Mouse (Mus musculus) limb, embryonic 11.5 days (tissue): Measurements from ENCODE around the gene Kalrn. TPM values are rescaled to one million over a fixed set of nuclear protein-coding genes. Genes with fewer than 3 reads are reported as not detected.
A peak's percentile ranks its signal among the peaks of the same experiment; 100 is the strongest.

Source experiments
- ATAC-seq: fragments of 200-750 bp; cut with Nextera tagmentation; 2 replicates; pipeline ENCODE4 v1.8.0; 2017; ENCODE audit warnings: low read depth; ENCODE audit not compliant: insufficient number of reproducible peaks, low FRiP score, low TSS enrichment
- DNase-seq: peaks from one replicate; pipeline ENCODE4 v3.0.0-alpha.2; 2015; ENCODE audit warnings: low spot score
- H3K27ac ChIP-seq: fragments of 300-500 bp; sonication (generic); replicated peaks from 2 replicates; pipeline ENCODE4 v1.5.1; 2014; ENCODE audit warnings: low read depth, mild to moderate bottlenecking, low read length
- H3K27me3 ChIP-seq: fragments of 300-500 bp; sonication (generic); 2 replicates; pipeline ENCODE4 v1.6.1; 2014; ENCODE audit warnings: mild to moderate bottlenecking, low read length, mixed read lengths; ENCODE audit not compliant: control insufficient read depth, insufficient read depth
- H3K36me3 ChIP-seq: fragments of 300-500 bp; sonication (generic); 2 replicates; pipeline ENCODE4 v1.6.1; 2014; ENCODE audit warnings: mild to moderate bottlenecking, low read length, moderate library complexity, mixed read lengths; ENCODE audit not compliant: control insufficient read depth, insufficient read depth
- H3K4me1 ChIP-seq: fragments of 300-500 bp; sonication (generic); 2 replicates; pipeline ENCODE4 v1.6.1; 2014; ENCODE audit warnings: low read length, mixed read lengths; ENCODE audit not compliant: control insufficient read depth, insufficient read depth
- H3K4me2 ChIP-seq: fragments of 300-500 bp; sonication (generic); 2 replicates; pipeline ENCODE4 v1.6.1; 2014; ENCODE audit warnings: low read depth, mild to moderate bottlenecking, moderate library complexity; ENCODE audit not compliant: severe bottlenecking
- H3K4me3 ChIP-seq: fragments of 300-500 bp; sonication (generic); 2 replicates; pipeline ENCODE4 v1.5.1; 2014; ENCODE audit warnings: low read depth, low read length
- H3K9ac ChIP-seq: fragments of 300-500 bp; sonication (generic); 2 replicates; pipeline ENCODE4 v1.6.1; 2014; ENCODE audit warnings: mild to moderate bottlenecking, low read length
- H3K9me3 ChIP-seq: fragments of 300-500 bp; sonication (generic); 2 replicates; pipeline ENCODE4 v1.6.1; 2016; ENCODE audit warnings: low read length; ENCODE audit not compliant: control insufficient read depth
- WGBS: fragments of 180-500 bp; shearing (Covaris S2); extraction: QIAGEN DNeasy Blood & Tissue Kit; methylation state at CpG from one replicate; pipeline ENCODE4 v1.1.7; 2014; 5-methylcytosine and 5-hydroxymethylcytosine counted together
- polyA plus RNA-seq: library from polyadenylated mRNA; unstranded; fragments of >200 nt; fragmentation: Nextera tagmentation; extraction: Ambion mirVana; gene quantifications from 2 replicates; pipeline ENCODE4 v1.2.1, GENCODE M21; 2014

The Kalrn gene
- polyA plus RNA-seq, result 9.5 and 11.5 TPM in 2 replicates

DNA sequence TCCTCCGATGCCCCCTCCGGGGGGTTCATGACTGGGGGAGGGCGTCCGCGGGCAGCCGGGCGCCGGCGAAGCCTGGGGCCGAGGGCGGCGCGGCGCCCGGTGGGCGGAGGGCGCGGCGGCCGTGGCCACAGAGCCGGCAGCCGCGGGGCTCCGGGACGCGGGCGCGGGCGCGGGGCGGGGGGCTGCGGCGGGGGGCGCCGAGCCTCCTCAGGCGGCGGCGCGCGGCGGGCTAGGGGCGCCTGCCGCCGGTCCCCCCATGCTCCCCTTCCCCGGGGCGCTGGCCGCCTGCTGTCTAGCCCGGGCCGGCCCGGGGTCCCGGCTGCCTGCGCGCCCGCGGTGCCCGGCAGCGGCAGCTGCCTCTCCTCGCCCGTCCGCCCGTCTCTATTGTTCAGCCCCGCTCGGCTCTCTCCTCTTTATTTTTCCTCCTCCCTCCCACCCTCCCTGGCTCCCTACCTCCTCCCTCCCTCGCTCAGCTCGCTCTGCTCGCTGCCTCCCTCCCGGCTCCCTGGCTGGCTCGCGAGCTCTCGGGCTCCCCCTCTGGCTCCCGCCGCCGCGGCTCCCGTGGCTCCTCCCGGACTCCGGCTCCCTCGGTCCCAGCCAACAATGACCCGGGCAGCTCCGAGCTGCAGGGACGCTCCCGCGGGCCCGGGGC, at the start of gene Kalrn:
Gene Kalrn (minus strand): TSS at position 382 of the 652 bp plus-strand sequence.
- Histone ChIP-seq H3K27me3 (no peaks in the 10 kb centered on the region), H3K4me2 (peak within 1 kb of the TSS; percentile 93), H3K9me3 (no peaks in the 10 kb centered on the region), H3K9ac (peak within 1 kb of the TSS; percentile 96), H3K4me1 (peaks cover 6% of the 10 kb centered on the region; the same call in 1 of the 2 replicates), H3K36me3 (no peaks in the 10 kb centered on the region), H3K4me3 (peak within 1 kb of the TSS; percentile 88), H3K27ac (peak within 1 kb of the TSS; percentile 85)
- WGBS, result 0% methylated on average over 40 of the region's 84 CpGs
- ATAC-seq (peak; percentile 85), DNase-seq (peak; percentile 95)

DNA sequence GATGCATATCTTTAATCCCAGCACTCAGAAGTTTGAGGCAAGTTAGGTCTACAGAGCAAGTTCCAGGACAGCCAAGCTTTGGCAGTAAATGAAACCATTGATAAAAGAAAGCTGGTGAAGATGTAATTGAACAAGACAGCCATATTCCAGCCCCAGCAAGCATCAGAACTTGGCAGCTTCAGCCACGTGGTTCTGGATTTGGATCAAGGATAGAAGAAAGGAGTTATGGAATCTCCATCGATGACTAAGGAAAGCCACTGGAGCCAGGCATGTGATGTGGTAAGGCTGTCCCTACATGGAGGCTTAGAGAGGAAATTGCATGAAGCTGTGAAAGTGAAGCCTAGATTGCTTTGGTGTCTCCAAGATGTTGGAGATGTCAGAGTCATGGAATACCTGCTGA, 40.7 kb upstream of the Kalrn start:
- Histone ChIP-seq H3K9me3 (no peaks in the 10 kb centered on the region), H3K9ac (no peak overlapping the region), H3K27me3 (no peaks in the 10 kb centered on the region), H3K4me3 (no peak overlapping the region), H3K27ac (no peak overlapping the region), H3K36me3 (no peaks in the 10 kb centered on the region), H3K4me1 (no peaks in the 10 kb centered on the region), H3K4me2 (no peak overlapping the region)
- WGBS, result 66% methylated on average over 2 of the region's 2 CpGs
- ATAC-seq (no peak), DNase-seq (no peak)

DNA sequence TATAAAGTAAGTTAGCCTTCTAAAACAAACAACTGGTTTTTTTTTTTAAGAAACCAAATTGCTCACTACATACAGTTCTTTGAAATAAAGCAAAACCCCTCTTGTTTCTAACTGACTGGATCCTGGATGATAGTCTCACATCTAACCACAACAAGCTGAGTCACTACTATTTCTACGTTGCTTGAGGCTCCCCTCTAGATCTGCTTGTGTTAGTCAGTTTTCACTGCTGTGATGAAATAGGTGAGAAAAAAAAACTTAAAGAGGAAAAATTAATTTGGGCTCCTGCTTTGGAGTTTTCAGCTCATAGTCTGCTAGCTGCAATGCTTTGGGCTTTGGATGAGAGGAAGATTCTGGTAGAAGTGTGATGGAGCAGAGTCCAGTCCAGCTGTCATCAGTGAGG, 36.8 kb upstream of the Kalrn start:
- no peak overlapping the region for H3K27ac ChIP-seq
- ATAC-seq (no peak), DNase-seq (no peak)
- H3K4me3 ChIP-seq, result no peak overlapping the region
- no peaks in the 10 kb centered on the region for H3K27me3 ChIP-seq
- 74% methylated on average over 1 of the region's 1 CpGs for WGBS
- H3K9ac ChIP-seq, result no peak overlapping the region
- no peaks in the 10 kb centered on the region for H3K4me1 ChIP-seq
- no peaks in the 10 kb centered on the region for H3K36me3 ChIP-seq
- no peak overlapping the region for H3K4me2 ChIP-seq
- no peaks in the 10 kb centered on the region for H3K9me3 ChIP-seq

DNA sequence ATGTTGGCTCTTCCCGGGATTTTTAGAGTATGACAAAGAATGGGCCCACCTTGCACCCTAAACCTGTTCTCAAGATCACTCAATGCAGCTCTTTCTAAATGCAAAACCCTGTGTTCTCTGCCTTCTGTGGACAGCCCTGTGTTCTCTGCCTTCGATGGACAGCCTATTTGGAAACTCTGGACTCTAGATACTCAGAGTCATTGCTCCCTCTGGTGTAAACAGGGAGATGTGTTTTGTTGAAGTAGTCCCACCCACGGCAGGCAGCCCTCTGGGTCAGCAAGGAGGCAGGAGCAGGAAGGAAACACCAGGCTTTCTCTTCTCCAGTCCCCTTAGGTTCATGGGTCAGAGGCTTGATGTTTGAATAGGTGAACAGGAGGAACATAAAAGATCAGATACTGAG, 32.3 kb upstream of the Kalrn start:
- Histone ChIP-seq H3K27me3 (no peaks in the 10 kb centered on the region), H3K4me1 (no peaks in the 10 kb centered on the region), H3K4me2 (no peak overlapping the region), H3K4me3 (no peak overlapping the region), H3K9ac (no peak overlapping the region), H3K36me3 (no peaks in the 10 kb centered on the region), H3K27ac (no peak overlapping the region), H3K9me3 (no peaks in the 10 kb centered on the region)
- peak; percentile 53 for DNase-seq
- 31% methylated on average over 3 of the region's 3 CpGs for WGBS
- ATAC-seq, result no peak

DNA sequence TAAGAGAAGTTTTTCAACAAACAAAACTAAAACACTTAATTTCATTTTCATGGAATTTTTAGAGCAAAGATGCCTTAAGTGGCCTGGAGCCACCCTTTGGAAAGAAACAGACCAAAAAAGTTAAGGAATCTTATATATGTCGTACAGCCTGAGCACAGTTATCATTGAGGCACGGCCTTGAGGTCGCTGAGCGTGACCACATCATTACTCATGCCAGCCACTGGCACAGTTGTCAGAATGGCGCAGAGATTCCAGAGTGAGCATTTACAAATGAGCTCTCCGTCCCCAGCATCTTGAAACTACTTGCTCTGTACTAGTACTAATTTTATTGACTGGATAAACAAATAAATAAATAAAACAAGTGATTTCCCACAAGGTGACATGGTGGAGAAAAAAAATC, 30.5 kb upstream of the Kalrn start:
- no peaks in the 10 kb centered on the region for H3K9me3 ChIP-seq
- no peak overlapping the region for H3K4me3 ChIP-seq
- H3K27ac ChIP-seq, result no peak overlapping the region
- H3K4me2 ChIP-seq, result no peak overlapping the region
- no peak for DNase-seq
- no peaks in the 10 kb centered on the region for H3K4me1 ChIP-seq
- 70% methylated on average over 6 of the region's 6 CpGs for WGBS
- no peak overlapping the region for H3K9ac ChIP-seq
- no peaks in the 10 kb centered on the region for H3K36me3 ChIP-seq
- H3K27me3 ChIP-seq, result no peaks in the 10 kb centered on the region
- no peak for ATAC-seq

DNA sequence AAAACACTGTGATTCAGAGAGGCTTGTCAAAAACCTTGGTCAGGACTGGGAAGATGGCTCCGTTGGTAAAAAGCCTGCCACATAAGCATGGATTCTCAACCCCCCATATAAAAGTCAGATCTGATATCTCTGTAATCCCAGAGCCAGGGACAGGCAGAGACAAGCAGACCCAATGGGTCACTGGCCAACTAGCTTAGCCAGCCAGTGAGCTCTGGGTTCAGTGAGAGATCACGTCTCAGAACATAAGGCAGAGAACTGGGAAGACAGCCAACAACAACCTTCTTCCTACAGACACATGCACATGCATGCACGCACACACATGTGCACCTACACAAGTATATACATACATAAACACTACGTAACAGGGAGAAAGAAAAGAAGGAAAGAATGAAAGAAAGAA, 29.7 kb upstream of the Kalrn start:
- DNase-seq (no peak), ATAC-seq (no peak)
- WGBS, result 86% methylated on average over 4 of the region's 4 CpGs
- no peak overlapping the region for H3K4me3 ChIP-seq
- H3K9ac ChIP-seq, result no peak overlapping the region
- H3K27ac ChIP-seq, result no peak overlapping the region
- no peak overlapping the region for H3K4me2 ChIP-seq
- H3K36me3 ChIP-seq, result no peaks in the 10 kb centered on the region
- no peaks in the 10 kb centered on the region for H3K27me3 ChIP-seq
- H3K9me3 ChIP-seq, result 0 out of 2 replicates have a peak, but pooled peaks cover 2% of the 10 kb centered on the region
- no peaks in the 10 kb centered on the region for H3K4me1 ChIP-seq

DNA sequence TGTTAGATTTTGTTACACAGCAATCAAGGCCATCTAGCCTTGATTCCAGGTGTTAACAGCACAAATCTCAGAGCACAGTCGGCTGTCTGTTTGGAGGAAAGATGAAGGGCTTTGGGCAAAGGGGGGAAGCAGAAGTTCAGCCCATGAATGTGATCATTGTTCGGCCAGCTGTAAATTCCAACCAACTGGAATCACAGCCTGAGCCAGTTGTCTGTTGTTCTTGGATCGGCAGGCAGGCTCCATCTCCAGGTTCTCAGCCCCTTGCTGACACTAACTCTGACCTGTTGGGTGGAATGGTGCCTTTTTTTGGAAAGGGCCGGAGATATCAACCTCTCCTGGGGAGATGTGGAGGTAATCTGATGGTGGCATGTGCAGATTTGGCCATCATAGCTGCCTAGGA, 28.6 kb upstream of the Kalrn start:
- Histone ChIP-seq H3K9me3 (0 out of 2 replicates have a peak, but pooled peaks cover 2% of the 10 kb centered on the region), H3K4me2 (no peak overlapping the region), H3K9ac (no peak overlapping the region), H3K4me1 (no peaks in the 10 kb centered on the region), H3K27ac (no peak overlapping the region), H3K36me3 (no peaks in the 10 kb centered on the region), H3K4me3 (no peak overlapping the region), H3K27me3 (no peaks in the 10 kb centered on the region)
- no peak for DNase-seq
- 74% methylated on average over 4 of the region's 4 CpGs for WGBS
- ATAC-seq, result no peak

DNA sequence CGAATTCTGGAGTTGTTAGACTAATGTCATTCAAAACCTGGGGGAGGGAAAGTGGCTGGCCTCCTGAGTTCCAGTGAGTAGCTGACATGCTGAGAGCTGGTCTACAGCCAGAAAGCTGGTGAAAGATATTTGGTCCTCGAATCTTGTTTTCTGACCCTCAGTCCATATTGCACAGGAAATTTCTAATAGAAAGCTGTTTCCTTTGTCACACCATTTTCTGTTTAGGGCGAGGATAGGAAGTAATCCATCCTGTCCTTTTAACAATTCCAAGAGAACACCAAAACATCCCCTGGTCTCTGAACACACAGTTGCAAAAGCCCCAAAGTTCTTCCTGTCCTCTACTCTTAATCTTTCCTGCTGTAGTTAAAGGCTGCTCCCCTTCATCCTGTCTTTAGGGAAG, 22.0 kb upstream of the Kalrn start:
- ATAC-seq (no peak), DNase-seq (no peak)
- Histone ChIP-seq H3K9me3 (0 out of 2 replicates have a peak, but pooled peaks cover 2% of the 10 kb centered on the region), H3K4me2 (no peak overlapping the region), H3K4me3 (no peak overlapping the region), H3K36me3 (no peaks in the 10 kb centered on the region), H3K4me1 (no peaks in the 10 kb centered on the region), H3K27me3 (no peaks in the 10 kb centered on the region), H3K9ac (no peak overlapping the region), H3K27ac (no peak overlapping the region)
- WGBS, result 36% methylated on average over 3 of the region's 3 CpGs
